In the genomic region with DNA sequence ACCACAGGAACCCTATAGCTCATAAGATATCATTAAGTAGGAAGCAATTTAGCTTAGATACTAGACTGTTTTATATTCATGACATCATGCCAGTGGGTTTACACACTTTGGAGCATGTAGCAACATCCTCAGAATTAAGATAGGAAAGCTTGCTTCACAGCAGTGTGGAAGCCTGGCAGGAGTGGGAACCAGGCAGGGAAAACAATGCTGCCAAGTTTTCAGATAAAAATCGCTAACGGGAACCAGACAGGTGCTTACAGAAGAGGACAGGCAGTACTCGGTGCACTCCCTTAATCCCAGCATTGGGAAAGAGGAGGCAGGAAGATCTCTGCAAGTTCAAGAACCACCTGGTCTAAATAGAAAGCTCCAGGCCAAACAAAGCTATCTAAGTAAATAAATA, we compare ENCODE assay signal across 42 mouse cellular contexts. TPM values are rescaled to one million over a fixed set of nuclear protein-coding genes. Genes with fewer than 3 reads are reported as not detected.
"Had no signal": no experiment of that assay in that cellular context is flagged by ENCODE, and none has a peak within 500 bp of the region (broad histone marks: within the 10 kb centered on the region; RNA-seq: fewer than 3 reads in every experiment).

No protein-coding gene starts in this region.

- H3K4me1 ChIP-seq: heart, embryonic 12.5 days; heart, embryonic 13.5 days; heart, embryonic 15.5 days; hindbrain, embryonic 10.5 days; hindbrain, embryonic 12.5 days; hindbrain, embryonic 13.5 days; hindbrain, embryonic 15.5 days; intestine, embryonic 15.5 days; kidney, embryonic 15.5 days had no signal

- H3K36me3 ChIP-seq: heart, embryonic 10.5 days; heart, embryonic 12.5 days; heart, embryonic 13.5 days; heart, embryonic 15.5 days; hindbrain, embryonic 10.5 days; hindbrain, embryonic 12.5 days; hindbrain, embryonic 13.5 days; hindbrain, embryonic 15.5 days; intestine, embryonic 15.5 days; kidney, embryonic 15.5 days had no signal

- H3K9ac ChIP-seq: heart, embryonic 12.5 days; heart, embryonic 13.5 days; heart, embryonic 15.5 days; hindbrain, embryonic 12.5 days; hindbrain, embryonic 13.5 days; hindbrain, embryonic 14.5 days; hindbrain, embryonic 15.5 days; intestine, embryonic 15.5 days; kidney, embryonic 15.5 days had no signal

- H3K27ac ChIP-seq: heart, embryonic 10.5 days; heart, embryonic 13.5 days; heart, embryonic 15.5 days; hindbrain, embryonic 10.5 days; hindbrain, embryonic 12.5 days; hindbrain, embryonic 13.5 days; hindbrain, embryonic 14.5 days; hindbrain, embryonic 15.5 days; hindbrain, postnatal 0 days; intestine, embryonic 15.5 days; kidney, embryonic 15.5 days; kidney, postnatal 0 days; layer of hippocampus, adult 2 months had no signal

- ATAC-seq: hindbrain, embryonic 16.5 days; hindbrain, postnatal 0 days; inflammation-experienced regulatory T-cells, adult 6 months; intestine, embryonic 15.5 days; intestine, embryonic 16.5 days; intestine, postnatal 0 days had no signal

- H3K4me3 ChIP-seq: heart, embryonic 10.5 days; heart, embryonic 12.5 days; heart, embryonic 13.5 days; heart, embryonic 15.5 days; hindbrain, embryonic 10.5 days; hindbrain, embryonic 12.5 days; hindbrain, embryonic 13.5 days; hindbrain, embryonic 15.5 days; intestine, embryonic 15.5 days; kidney, embryonic 15.5 days; layer of hippocampus, adult 2 months had no signal

- H3K4me2 ChIP-seq: heart, embryonic 11.5 days; heart, embryonic 12.5 days; heart, embryonic 13.5 days; heart, embryonic 15.5 days; hindbrain, embryonic 12.5 days; hindbrain, embryonic 13.5 days; hindbrain, embryonic 14.5 days; hindbrain, embryonic 15.5 days; intestine, embryonic 15.5 days; kidney, embryonic 15.5 days had no signal

- DNase-seq: heart, postnatal 10 days; heart, postnatal 14 days; heart, postnatal 36 days; heart, postnatal 4 days; kidney, adult 11 months; kidney, adult 18-20 months; kidney, adult 2 months; kidney, adult 8-10 months; kidney, adult 9 months; kidney, postnatal 10 days; kidney, postnatal 14 days; kidney, postnatal 25 days; kidney, postnatal 36 days; kidney, postnatal 4 days; layer of hippocampus, adult 9-11 months; layer of hippocampus, postnatal 36 days had no signal

- H3K9me3 ChIP-seq: heart, embryonic 10.5 days; heart, embryonic 12.5 days; heart, embryonic 13.5 days; heart, embryonic 15.5 days; hindbrain, embryonic 10.5 days; hindbrain, embryonic 12.5 days; hindbrain, embryonic 13.5 days; hindbrain, embryonic 15.5 days; intestine, embryonic 15.5 days; kidney, embryonic 15.5 days had no signal

- H3K27me3 ChIP-seq: heart, embryonic 12.5 days; heart, embryonic 13.5 days; heart, embryonic 15.5 days; hindbrain, embryonic 12.5 days; hindbrain, embryonic 13.5 days; hindbrain, embryonic 15.5 days; intestine, embryonic 15.5 days; kidney, embryonic 15.5 days had no signal

RNA-seq across cellular contexts. Expression of a gene that starts 1.3 kb away (rescaled TPM):
- total RNA-seq: heart, postnatal 25 days; heart, postnatal 36 days; hematopoietic stem cell, adult 5-6 weeks; hindbrain, postnatal 0 days had no signal
- polyA plus RNA-seq: heart, embryonic 10.5 days; heart, embryonic 11.5 days; heart, embryonic 12.5 days; heart, embryonic 13.5 days; heart, embryonic 14.5 days; heart, embryonic 15.5 days; heart, postnatal 0 days; hindbrain, embryonic 10.5 days; hindbrain, embryonic 11.5 days; inflammation-experienced regulatory T-cells, adult 6 months; intestine, embryonic 15.5 days; kidney, embryonic 14.5 days; large intestine, adult 2 months had no signal
